Mouse (Mus musculus) cerebellum, postnatal 36 days (tissue): ENCODE results near the gene Zfp978.
"Not testable (repeated sequence)": the region's sequence is repeated elsewhere in the genome, so short reads cannot be mapped to it uniquely, and the experiment has no call there.

Experiments used
- DNase-seq, 2 experiments: peaks; one replicate each; pipeline ENCODE4 v3.0.0; 2021 to 2022; ENCODE audit warnings: mixed read lengths in 2 of 2

Zfp978 gene

DNA sequence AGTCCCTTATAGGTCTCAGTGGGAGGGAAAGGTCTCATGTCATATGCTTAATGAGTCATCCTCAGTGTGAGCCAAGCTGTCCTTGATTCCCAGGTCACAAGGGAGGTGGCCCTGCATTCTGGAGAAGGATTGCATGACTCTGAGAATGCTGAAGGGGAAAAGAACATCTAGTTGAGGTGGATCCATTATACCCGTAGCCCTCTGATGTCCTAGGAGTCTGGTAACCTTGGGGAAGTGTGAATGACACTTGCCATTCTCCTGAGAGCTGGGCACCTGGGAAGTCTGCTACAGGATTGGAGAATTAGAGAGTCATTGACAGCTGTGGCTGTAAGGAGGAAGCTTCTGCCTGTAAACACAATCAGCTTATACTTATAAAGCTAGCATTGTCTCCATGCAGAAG, 55.3 kb downstream of the Zfp978 start:
- not testable (repeated sequence) for DNase-seq

DNA sequence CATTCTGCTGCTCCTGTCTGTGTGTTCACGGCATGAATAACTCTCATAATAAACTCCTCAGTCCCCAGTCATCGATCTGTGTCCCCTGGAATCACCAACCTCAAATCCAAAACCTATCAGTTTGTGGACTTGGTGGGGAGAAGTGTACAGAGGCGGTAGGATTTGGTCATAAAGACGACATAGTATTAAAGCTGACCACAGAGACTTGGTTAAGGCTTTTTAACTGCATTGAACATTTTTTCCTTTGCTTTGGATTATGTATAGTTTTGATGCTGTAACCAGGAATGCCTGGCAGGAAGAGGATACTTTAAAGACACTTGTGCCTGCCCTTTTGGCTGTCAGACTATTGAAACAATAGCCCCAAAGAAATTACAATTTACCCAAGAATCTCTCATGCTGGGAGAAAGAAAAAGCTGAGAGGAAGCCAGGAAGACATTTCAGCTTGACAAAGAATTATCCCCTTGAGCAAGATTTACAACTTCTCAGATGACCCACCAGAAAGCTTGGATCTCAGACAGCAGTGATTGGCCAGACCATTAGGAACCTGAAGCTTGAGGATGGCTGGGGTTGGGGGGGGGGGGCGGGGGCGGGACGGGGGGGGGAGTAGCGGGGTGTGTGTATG, 56.2 kb downstream of the Zfp978 start:
- no peak for DNase-seq

DNA sequence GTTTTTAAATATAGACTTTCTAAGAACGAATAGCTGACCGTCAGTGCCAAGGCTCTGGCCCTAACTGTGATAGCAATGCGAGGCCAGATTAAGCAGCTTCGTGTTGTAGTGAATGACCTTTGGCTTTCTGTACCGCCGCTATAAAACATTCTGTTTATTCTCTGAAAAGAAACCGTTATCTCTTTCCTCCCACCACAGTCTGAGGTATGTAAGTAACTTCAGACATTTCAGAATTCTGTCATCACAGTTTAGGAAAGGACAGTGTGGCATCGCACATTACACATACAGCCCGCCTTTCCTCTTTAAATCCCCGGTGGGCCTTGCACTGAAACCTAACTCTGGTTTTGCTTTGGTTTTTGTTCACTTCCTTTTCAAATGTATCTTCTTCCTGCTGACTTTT, 56.8 kb downstream of the Zfp978 start:
- no peak for DNase-seq

DNA sequence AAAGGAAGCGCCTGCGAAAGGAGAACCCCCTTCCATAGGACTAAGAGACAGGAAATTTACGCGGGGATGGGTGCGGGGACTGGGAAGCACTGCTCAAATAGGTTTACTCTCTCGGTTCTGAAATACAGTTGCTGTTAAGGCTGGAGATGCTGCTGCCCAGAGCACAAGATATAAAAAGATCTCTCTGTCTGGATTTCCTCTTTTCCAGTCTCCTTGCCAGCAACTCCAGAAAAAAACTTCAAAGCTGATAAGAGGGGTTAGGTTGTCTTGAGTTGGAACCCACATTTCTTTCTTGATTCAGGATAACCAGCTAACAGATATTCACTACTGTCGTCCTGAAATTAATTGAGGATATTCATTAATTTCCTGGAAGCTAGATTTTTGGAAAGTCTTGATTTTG, 57.2 kb downstream of the Zfp978 start:
- DNase-seq: not testable (repeated sequence)

DNA sequence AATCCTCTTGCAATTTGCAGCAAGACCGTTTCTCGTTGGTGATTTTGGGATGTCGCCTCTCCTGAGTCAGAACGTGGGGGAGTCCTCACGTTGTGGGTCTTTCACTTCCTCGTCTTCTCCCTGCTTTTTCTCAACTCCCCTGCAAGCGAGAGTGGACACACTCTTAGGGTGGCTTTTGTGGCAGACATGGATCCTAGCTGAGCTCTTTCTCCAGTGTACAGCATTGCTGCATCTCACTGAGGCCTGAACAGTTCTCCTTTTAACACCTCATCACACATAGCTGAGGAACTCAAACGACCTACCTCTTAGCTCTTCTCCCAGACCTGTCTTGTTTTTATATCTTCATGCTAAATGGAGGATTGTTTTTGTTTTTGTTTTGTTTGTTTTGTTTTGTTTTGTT, 58.1 kb downstream of the Zfp978 start:
- not testable (repeated sequence) for DNase-seq

DNA sequence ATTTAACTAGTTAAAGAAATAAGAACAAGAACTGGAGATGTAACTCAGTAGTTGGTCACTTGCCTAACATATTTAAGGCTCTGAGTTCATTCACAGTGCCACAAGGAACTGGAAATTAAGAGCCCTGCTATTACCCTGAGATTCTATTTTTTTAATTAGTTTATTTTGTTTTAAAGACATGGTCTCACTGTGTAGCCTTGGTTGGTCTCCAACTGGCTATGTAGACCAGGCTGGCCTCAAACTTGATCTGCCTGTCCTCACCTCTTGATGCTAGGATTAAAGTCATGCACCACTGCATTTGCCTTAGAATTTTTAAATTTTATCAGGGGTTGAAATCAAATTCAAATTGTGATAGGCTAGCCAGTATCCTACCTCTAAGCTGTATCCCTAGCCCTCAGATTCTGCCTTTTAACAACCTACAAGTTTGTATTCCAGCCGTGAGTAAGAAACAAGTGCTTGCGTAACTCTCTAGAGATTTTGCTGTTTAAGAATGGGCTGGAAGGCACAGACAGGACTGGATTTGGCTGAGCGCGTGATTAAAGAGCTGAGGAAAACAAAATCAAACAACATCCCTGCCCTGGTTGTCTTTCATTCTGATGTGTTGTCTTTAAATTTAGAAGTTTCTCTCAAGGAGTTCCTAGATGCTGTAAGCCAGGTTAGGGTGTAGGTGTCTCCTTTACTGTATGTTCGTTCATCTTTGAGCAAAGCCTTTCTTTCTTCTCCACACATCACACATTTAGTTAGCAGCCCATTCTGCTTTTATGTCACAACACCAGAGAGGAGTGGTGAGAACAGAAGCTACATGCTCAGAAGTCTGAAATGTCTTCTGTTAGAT, 58.9 kb downstream of the Zfp978 start:
- DNase-seq: not testable (repeated sequence)

DNA sequence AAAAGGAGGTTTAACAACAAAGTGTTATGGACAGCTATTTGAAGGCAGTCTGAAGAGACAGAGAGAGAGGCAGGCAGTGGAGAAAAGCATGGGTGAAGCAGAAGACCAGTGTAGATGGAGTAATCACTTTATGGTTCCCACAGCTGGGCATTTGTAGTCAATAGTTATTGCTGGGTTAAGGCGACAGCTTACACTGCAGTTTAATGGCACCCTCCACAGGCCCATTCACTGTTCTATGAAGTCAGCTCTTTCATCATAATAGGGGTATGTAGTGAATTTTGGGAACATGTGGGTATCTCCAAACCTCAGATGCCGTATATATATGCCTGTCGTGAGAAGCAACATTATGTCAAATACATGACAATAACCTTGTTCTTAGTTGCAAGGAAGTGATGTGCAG, 59.7 kb downstream of the Zfp978 start:
- no peak for DNase-seq

DNA sequence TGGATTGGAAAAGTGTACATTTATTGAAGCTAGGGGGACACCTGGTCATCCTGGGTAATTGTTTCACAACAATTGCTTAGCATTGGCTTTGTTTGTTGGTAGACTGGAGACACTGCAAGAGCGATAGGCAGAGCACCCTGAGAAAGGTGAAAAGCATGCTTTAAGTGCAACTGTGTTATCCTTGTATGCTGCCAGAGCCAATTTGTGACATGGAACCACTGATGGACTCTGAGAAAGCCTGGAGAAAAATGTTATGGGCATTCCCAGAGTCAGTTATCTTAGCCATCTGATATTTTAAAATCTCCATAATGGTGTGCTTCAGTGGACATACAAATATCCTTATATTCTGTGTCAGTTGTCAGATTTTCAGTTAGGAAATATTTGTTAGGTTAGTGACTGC, 60.2 kb downstream of the Zfp978 start:
- not testable (repeated sequence) for DNase-seq

DNA sequence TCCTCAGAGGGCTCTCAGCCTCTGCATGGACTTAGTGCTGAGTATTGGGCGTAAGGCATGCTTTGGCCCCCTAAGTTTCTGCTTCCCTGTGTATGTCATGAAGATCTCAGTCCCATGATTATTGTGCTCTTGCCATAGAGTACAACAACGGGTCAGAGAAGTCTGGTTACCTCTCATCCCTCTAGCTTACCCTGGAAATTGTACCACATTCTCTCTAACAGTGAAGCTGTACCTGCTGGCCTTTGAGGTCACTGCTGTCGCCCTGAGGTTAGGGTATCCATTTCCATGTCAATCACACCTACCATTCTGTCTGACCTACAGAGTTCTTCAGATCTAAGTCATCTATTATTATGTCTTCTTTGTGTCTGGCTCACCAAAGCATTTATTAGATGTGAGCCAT, 62.0 kb downstream of the Zfp978 start:
- DNase-seq: no peak

DNA sequence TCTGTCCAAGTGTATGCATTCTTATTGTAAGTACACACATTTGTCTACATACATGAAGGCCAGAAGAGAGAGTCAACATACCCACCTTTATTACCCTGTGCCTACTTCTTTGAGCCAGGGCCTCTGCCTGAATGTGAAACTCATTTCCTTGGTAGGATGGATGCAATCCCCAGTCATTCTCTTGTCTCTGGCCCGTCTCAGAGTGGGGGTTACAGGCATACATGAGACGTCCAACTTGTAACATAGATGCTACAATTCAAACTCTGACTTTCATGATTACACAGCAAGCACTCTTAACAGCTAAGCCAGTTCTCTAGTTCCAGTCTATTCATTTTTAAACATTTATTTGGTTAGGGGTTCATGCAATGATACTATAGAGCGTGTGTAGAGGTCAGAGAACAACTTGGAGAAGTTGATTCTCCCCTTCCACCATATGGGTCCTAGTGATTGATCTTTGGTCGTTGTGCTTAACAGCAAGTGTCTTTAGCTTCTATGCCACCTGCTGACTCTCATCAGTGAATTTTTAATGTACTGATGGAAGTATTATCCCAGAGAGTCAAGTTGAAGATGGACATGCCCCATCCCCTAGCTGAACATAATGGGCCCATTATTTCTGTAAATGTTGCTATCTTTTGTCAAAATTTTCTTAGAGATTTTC, 62.7 kb downstream of the Zfp978 start:
- no peak for DNase-seq

DNA sequence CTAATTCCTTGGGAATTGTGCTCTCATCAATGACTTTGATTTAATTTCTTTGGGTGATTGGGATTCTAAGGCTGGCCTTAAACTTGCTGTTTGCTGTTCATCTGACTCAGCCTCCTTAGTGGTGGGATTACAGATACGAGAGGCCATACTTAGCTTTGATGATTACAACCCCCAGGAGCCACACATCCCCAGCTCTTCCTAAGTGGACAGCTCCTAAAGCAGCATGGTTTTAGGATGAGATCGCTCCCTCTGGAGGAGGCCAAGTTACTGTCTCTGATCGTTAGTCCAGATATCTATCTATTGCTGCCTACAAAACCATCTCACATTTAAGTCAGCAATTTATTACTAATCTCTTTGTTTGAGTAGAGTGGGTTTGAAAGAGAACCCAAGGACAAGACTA, 63.3 kb downstream of the Zfp978 start:
- DNase-seq: not testable (repeated sequence)

DNA sequence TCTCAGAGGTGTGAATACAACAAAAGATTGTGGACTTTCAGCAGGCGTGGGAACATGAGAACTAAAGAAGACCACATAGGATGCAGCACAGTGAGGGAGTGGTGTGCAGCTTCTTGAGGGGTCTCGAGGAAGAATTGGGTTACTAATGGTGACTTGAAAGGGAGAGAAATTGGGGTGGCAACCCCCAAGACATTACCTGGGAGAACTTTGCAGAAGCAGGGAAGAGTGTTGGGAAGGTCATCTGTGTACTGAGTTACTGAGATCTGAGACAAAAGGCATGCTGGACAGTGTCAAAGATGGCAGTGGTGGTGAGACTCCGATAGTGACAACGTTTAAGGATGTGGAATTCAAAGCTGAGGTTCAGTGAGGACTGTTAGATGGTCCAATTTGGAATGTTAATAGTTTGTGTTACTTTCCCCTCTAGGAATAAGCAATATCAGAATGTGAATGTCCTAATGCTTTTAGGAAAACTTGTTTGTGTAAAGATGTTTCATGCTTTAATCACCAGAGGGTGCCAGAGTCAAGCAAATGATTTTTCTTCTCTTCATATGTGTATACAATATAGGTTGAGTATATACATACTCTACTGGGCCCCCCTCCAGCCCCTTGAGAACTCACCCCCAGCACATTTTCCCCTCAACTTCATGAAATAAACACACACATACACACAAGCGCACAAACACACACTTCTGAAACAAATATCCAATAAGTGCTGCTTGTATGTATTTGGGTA, 64.7 kb downstream of the Zfp978 start:
- not testable (repeated sequence) for DNase-seq

DNA sequence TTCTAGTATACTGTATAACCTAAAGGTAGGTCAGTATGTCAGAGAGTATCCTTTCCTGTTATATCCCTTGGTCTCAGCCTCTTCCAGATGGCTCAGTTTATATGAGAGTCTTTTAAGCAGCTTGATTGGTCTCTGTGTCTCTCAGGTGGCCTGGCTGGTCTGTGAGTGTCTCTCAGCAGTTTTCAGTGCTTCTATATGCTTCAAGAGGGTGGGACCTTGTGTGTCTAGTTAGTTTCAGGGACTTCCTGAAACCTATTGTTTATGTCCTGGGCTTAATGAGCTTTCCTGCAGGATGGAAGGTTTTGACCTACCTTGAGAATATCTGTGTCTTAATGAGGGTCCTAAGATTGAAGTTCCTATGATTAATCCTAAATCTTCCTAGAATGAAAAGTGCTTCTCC, 69.5 kb downstream of the Zfp978 start:
- no peak for DNase-seq

DNA sequence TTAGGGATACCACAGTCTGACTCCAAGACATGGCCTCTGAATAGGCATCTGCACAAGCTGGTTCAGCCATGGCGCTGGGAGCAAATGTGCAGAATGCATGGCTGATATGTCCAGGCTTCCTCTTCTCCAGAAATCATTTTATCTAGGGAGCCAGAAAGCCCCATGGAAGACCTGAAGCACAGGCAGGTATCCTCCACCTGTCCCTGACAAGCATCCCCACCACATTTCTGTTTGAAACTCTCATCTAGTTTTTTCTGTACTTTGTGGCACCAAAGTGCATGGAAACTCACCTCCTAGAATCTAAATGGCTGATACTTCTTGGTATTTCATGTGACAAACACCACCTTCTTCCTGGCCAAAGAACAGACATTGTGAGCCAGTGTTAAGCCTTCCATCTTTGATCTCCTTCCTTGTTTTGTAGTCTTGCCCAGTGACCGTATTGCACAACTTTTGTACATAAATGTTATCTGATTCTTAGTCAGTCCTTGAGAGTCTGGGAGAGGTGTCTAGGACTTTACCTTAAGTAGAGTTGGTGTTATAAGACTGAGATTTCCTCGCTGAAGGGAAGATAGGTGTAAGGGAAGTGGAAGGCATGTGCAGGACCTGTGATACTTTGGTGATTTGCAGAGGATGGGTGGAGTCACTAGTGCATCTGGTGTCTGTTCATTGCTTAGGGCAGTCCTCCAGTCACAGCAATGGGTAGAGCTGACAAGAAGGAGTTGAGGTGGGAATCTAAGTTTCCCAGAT, 70.8 kb downstream of the Zfp978 start:
- not testable (repeated sequence) for DNase-seq

DNA sequence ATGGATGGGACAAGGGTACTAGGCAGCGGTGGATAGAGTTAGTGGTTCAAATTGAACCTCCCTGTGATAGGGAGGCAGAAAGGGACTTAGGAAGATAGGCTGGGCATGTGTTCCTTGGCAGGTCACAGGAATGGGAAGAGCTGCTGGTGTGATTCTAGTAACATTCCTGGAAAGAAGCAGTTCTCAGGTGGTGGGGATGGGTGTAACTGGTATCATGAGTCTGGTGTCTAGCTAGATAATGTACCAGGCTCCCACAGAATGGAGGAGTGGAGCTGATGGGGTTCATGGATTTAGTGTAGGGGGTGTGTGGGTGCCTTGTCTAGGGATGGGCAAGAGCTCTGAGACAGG, 71.3 kb downstream of the Zfp978 start:
- DNase-seq: no peak

DNA sequence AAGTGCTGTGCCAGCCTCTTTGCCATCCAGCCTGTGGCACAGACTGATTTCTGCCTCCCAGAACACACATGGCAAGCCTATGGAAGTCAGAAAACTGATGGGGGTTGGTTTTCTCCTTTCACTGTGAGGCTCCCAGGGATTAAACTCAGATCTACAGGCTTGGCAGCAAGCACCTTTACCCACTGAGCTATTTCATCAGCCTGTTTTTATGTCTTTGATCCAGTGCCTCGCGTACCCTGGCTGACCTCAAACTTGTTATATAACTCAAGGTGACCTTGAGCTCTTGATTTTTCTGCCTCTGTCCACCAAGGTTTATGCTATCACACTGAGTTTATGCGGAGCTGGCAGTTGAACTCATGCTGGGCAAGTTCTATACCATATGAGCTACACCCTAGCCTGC, 71.9 kb downstream of the Zfp978 start:
- DNase-seq: no peak

DNA sequence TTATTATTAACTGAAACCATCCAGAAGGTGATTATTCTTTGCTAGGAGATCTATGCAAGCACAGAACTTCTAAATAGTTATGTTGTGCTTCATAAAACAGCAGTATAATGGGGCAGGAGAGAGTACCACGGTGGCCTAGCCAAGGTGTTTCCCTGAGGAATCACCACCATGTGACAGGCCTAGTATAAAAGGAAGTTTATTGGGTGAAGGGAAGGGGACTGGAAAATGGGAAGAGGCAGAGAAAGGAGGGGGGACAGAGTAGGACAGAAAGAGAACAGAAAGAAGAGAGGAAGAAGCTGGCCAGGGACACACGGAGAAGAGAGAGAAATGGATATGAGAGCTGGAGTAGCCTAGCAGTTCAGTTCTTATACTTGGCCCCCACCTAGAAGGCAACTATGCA, 72.8 kb downstream of the Zfp978 start:
- no peak for DNase-seq
